Mouse (Mus musculus): Measurements from ENCODE around the gene Ctla4. TPM values are rescaled to one million over a fixed set of nuclear protein-coding genes. Genes with fewer than 3 reads are reported as not detected.
A peak's percentile ranks its signal among the peaks of the same experiment; 100 is the strongest.

The Ctla4 gene
- total RNA-seq, 1 experiment from 2014 or later = 0.64 TPM

DNA sequence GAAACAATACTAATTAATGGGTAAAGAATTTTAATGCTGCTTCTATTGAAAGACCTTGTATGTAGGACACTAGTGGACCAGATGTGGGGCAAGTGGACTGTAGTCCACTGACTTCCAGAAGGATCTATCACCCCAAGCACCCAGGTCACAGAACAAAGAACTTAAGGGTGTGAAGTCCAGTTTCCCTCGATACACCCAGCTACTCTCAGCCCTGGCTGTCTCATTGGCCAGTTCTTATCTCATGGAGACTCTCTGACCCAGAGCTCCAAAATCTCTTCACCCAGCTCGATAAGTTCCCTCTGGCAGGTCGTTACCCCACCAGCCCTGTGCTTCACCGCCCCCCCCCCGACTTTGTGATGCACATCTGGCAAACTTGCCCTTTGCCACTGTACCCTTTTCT, 20.8 kb upstream of the Ctla4 start:
- DNase-seq = no peak

DNA sequence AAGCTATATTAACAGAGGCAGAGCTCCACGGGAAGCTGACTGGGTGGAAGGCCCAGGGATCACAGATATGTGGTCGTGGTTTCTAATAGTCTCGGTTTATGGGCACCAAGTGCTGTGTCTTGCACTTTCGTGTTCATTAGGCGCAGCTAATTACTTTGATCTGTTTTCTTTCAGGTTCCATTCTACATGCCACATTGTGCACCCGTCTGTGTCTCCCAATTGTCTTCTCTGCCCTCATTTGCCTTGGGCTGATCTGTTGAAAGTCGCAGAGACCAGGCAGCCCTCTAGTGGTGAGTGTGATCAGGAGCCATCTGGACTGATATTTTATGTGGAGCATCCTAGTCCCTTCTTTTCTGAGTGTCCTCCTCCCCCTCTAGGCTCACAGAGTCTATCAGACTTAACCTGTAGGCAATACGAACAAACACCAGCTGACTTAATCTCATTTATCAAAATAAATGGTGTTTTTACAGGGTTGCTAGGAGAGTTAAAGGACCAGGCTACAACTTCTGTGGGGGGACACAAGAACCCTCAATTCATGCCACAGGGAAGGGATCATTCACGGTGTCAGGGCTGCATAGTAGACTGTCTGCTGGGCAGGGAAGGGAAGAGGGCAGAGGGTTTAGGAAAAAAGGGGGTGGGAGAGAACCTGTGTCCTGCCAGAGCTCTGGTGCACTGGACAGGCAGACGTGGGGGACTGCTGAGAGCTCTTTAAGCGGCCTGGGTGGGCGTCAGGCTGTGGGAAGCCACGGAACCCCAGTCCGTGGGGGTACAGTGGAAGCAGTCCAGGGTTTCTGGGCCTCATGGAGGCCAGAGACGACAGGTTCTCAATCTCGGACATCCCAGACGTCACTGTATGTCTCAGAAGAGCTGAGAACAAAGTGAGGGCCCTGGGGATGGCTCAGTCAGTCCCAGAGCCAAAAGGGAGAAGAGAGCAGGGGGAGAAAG, 18.2 kb upstream of the Ctla4 start:
- peak; percentile 28 for DNase-seq

DNA sequence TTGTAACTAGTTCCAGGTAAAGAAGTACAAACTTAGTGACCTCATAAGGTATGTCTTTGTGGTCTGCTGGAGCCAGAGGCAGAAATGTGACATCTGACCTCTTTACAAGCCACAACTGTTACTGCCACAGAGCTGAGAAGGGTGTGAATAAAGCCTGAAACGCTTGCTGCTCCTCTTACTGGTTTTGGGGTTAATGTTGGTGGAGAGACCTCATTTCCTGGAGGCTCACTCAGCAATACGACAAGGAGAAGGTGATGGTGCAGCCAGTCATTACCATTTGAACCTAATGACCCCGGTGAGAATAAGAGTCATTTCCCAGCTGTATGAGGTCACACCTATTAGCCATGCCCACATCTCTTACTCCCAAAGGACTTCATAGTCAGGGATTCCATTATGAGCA, 11.5 kb upstream of the Ctla4 start:
- DNase-seq = no peak

DNA sequence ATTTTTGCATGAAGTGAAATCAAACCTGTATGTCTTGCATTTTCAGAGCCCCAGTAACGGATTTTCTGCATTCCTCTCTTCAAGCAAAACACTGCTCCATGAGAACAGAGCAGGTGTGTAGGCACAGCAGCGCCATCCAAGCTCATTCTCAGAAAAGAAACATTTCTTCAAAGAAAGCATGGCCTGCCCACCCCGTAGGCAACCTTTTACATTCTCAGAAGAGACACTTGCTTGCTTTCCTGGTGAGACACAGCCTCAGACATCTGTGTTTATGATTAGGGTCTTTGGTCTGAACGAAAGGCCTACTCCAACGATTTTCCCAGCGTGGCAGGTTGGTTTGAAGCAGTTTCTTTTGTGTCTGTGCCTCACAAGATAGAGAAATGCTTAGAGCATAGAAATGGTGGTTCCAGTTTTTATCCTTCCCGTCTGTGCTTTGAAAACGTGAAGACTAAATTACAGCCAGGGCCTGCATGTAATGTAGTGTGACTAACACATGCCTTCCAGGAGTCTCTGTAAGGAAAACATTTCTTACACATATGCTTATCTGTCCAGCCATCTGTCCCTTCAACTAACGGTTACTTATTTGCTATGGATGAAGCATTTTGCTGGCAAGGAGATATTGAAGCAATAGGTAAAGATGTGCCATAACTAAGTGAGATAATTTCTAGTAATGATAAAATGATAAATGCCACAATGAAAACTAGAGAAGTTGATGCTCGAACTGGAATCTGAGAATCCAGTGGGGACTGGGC, 6.5 kb upstream of the Ctla4 start:
- DNase-seq = no peak

DNA sequence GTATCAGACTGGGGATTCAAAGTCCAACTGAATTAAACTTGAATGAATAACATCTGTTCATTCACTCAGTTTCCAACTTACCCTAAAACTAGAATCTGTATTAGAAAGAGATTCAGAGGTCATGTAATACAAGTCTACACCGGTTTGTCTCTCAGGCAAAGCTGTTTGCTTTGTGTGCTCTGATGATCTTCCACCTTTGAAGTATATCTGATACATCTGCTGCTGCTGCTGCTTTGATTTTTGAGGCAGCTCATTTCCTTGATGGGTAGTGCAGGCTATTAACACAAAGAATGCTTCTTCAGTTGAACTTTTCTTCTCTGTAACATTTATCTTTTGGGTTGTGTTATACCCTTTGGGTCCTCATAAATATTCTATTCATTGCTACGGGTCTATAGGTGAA, 4.0 kb upstream of the Ctla4 start:
- no peak for DNase-seq

DNA sequence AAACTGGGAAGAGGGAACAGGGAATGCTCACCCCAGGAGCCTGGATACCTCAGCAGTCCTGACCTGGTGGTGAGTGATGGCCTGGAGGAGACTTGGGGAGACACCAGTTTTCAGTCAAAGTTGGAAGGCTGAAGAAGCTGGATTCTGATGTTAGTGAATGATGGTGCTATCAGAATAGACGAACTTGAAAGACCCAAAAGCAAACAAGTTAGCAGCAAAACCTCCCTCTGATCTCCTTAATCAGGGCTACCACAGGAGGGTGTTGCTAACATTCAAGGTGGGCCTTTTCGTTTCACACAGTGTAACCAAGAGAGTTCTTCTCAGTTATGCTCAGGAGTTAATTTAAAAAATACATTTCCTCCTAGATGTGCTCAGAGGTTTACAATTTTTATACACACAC, 3.5 kb upstream of the Ctla4 start:
- no peak for DNase-seq

DNA sequence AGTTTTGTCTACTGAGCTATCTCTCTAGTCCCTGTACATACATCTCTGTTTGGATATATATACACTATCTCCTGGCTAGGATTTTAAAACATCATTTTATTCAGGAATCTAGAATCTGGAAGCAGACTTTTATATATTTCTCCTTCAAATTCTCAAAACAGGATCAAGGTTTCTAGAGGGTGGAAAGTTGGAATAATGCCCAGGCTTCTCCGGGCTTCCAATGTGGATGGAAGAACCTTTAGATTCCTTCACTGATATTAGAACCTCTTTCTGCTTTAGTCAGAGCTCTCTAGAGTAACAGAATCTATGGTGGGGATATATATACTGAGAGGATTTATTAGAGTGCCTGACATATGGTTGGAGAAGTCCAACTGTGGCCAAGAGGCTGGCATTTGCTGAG, 2.2 kb upstream of the Ctla4 start:
- DNase-seq = no peak

DNA sequence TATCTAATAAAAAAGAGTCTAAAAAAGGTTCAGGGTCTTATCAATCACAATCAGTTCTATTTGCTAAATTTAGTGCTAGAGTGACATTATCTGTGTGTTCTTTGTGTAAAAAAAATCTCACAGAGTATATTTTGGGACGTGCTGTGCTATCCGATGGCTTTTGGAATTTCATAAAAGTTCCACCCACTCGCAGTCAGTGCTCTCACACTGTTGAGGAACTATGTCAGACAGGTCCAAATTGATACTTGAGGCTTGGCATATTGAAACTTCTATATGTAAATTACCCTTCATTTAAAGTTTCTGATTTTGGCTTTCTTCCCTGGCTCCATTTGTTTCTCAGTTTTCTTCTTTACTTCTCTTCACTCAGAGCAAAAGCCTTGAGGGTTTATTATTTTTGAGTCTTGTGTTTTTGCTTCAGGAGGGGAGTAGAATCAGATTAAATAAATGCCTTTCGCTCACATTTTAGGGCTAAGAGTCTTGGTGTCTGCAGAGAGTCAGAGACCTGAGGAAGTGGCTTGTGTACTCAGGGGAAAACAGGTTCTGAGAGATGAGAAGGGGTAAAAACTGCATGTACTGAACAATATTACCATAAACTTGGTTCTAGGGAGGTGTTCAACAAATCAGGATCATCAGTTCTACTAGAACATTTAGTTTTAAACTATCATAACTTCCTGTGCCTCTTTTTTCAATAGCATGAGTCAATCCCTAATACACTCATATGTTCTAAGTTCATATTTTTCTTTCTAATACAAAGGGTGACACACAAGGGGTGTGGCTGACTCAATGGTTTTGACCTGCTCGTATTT, 11.5 kb downstream of the Ctla4 start:
- DNase-seq = no peak

DNA sequence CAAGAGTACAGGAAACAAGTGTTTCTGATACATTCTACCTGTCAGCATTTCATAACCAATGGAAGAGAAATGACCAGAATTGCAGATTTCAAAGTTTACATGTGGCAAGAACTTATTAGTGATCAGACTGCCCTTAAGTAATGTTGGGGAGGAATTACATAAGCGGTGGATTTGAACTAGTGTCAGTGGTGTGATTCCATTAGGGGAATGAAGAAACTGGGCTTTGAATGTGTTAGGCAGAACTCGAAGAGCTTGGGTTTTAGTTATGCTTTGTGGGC, 12.1 kb downstream of the Ctla4 start:
- no peak for DNase-seq

DNA sequence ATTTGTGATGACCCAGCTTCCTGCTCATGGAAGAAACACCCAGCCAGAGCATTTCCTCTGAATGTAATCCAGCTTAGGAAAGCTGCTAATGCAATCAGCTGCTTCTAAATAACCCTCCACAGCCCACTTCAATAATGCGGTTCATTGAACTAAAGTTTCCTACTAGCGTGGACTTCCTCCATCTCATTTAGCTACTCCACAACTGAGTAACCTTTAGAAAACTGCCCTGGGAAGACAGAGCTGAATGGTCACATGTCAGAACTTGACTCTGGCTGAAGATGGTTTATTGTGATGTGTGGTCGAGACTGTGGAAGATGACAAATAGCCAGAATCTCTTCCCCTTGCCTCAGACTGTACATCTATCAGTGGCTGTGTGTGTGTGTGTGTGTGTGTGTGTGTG, 12.4 kb downstream of the Ctla4 start:
- no peak for DNase-seq

DNA sequence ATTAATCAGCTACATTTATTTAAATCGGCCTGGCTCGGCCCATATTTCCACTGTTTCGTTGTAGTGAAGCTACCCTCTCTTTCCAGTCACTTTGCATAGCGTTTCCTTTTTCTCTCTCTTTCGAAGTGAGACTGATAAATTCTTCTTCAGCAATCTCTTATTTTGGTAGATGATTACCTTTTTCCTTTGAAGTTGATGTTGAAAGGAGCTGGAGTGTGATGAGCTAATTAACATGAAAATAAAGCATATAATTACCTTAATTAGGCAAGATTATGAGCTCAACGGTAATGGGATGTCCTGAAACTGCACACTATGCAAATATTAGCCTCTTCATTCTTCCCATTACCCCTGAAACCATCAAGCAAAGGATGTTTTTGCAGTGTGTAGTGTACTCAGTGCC, 15.7 kb downstream of the Ctla4 start:
- DNase-seq = no peak

DNA sequence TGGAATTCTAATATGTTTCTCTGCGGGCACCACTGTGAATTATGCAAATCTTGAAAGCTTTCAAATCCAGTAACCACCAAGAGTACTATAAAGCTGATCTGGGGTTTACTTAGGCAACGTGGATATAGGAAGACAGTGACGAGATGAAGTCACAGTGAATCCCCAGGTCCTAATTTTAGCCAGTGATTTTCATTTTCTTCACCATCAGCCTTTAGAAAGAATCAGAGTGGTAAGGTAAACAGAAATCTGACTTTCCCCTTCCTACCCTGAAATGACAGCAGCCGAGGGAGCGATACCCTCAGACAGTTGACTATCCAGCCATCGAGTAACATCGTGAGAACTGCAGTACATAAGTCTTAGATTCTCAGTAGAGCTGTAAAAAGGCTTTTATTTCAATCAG, 16.3 kb downstream of the Ctla4 start:
- DNase-seq = no peak

DNA sequence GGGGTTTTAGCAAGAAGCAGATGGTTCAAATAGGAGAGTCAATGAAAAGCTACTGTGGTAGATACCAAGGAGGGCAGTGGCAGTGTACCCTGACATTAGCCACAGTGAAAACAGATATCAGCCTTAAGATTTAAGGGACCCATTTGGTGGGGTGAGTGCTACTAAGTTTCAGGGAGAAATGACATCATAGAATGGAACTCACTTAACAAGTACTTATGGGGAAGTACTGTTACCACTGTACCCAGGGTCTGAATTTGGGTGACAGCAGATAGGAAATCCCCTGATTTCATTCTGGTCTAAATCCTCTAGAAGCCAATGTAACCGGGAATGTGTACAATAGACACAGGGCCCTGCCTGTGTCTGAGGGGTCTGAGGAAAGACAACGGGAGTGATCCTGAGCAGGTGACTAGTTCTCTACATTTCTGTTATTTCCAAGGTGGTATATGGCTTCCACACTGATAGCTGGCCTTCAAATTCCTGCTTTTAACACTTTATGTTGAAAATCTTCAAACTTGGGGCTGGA, 17.7 kb downstream of the Ctla4 start:
- no peak for DNase-seq

DNA sequence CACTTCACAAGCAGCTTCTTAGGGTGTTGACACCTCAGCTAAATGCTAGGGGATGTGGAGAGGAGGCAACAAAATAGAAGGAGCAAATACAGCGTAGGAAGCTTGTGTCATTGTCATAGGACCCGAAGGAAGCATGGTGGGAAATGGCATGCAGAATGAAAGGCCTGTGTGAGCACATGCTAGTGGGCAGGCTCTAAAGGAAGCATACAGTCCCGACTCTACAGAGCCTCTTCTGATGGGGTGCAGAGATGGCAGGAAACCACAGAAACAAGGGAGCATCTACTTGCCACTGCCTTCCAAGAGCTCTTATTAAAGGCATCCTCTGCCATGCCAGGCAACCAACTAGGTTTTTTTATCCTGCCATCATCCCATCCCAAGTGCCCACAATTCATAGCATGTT, 20.7 kb downstream of the Ctla4 start:
- no peak for DNase-seq

DNA sequence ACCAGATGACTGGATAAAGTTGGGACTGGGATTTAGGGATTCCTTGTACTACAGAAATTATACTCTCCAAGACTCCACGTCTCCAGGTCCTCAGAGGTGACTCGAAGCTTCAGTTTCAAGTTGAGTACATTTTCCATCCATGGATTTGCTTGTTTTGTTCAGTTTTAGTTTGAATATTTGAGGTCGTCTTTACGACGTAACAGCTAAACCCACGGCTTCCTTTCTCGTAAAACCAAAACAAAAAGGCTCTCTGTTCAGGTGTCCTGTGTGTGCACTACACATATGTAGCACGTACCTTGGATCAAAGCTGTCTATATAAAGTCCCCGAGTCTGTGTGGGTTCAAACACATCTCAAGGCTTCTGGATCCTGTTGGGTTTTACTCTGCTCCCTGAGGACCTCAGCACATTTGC, 22.0 kb downstream of the Ctla4 start:
- DNase-seq = no peak

DNA sequence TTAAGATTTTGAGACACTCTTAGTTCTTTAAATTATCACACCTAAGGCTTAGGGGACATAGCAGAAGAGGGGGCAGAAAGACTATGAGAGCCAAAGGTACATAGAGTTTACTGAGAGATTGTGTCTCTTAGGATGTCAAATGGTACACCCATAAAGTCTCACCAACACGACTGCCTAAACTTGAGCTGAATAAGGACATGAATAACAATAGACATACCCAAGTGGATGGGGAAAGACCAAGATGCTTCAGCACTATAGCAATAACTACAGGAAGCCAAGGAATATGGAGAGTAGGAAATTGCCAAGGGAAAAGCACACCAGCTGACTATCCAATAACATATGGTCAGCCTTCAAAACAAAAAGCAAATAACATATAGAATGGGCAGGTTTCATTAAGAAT, 22.9 kb downstream of the Ctla4 start:
- no peak for DNase-seq

DNA sequence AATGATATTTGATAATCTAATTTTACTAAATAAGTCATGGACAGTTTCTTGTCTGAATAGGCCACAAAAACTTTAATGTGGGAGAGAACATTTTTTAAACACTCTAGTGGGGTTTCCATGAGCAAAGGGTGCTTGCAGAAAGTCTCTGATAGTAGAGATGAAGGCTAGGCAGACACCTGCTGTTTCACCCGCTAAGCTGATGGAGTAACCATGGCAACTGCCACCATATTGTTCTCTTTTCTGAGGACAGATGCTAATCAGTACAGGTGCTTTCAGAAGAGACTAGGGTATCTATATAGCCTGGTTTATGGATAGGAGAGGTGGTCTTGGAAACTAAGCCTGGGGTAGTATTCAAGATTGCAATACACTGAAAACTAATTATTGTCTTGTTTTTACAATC, 24.0 kb downstream of the Ctla4 start:
- no peak for DNase-seq

DNA sequence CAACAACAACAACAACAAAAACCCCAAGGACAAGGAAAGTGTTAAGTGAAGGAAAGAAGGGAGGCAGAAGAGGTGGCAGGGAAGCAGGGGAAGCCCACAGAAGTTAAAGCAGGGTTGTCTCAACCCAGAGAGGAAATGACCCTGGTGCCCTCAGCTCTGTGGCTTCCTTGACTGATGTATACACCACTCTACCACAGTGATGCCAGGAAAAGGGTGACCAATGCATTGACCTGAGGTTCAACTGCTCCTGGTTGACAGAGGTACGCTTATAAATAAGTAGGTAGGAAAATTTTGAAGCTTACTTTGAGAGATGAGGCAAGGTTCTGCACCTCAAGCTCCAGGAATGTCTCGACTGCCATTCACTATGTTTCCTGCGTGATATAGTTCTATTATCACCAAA, 24.8 kb downstream of the Ctla4 start:
- DNase-seq = no peak

DNA sequence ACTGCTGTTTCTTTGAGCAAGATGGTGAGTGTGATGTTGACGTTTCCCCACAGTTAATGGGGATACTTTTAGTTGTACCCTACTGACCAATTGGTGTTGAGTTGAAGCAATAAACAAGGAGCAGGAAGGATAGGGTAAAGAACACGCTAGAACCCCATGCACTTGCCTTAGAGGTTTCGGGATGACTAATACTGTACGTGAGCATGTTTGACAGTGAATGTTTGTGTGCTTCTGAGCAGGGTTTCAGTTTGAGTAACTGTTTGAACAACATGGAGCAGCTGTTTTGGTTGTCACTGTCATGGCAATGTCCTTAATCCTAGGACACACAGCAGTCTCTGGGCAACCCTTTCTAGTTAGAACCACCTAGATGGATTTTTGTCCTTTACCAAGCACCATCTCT, 26.5 kb downstream of the Ctla4 start:
- DNase-seq = no peak

DNA sequence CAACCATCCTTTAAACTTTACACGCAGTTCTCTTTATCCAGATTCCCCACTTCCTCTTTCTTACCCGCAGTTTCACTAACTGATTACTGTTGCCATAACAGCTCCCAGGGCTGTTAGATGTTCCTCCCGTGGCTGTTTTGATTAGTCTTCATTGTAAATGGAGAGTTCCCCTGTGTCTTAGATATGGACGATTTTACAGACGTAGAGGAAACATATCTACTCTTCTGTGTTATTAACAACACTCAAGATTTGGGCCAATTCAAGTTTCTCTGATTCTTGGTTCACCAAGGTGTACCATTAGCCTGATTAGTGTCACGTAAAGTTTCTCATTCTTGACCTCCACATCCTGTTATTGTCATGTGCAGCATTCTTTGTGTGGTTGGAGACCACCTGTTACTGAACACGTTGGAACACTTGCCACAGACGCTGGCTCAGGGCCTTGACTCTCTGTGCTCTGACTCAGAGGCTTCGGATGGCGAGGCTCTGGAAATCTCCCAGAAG, 29.5 kb downstream of the Ctla4 start:
- peak; percentile 11 for DNase-seq

DNA sequence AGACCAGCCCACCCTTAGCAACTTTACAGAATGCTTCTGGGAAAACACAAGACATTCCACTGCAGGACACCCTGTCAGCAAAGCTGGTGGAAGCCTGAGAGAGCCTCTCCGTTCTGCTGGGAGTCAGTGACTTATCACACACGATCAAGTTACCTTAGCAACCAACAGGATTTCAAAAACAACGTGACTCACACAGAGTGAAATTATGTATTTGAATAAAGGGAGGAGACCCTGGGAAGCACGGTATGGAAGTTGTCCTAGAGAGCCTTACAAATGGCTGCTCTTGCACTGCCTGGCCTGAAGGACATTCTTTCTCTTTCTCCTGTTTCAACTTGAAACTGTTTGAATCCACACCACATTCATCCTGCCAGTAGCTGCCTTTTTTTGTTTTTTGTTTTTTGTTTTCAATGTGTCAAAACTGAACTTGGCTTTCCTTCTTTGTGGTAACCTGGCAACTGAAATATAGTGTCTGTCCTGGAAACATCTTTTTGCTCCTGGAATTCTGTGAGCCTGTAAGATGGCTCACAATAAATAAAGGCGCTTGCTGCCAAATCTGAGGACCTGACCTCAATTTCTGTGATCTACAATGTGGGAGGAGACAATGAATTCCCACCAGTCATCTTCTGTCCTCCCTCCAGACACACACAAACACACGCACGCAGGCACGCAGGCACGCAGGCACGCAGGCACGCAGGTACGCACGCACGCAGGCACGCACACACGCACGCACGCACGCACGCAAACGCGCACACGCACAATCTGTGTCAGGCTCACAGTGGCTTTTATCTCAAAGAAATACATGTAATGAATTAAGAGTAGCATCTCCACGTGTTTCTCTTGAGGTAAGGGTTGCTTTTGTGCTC, 33.9 kb downstream of the Ctla4 start:
- no peak for DNase-seq

DNA sequence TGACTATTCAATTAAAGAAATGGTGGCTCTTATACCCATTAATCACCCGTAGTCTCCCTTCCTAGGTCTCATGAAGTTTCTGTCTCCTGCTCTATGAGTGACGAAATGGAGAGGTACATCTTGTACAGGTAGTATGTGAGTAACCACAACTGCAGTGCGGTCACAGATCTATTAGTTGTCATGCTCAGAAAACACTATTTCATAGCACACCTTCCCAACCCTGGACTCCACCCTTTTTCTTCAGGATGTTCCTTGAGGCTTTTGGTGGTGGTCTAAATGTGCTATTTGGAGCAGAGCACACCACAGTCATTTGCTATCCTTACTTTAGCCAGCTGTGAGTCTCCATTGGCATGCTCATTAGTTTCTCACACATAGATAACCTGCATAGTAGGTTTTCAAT, 42.2 kb downstream of the Ctla4 start:
- DNase-seq = no peak
